Mouse (Mus musculus): ENCODE results near the gene Tcp11l1. TPM values are rescaled to one million over a fixed set of nuclear protein-coding genes. Genes with fewer than 3 reads are reported as not detected.
A peak's percentile ranks its signal among the peaks of the same experiment; 100 is the strongest.

Gene Tcp11l1
- polyA plus RNA-seq, 1 experiment from 2014 or later = 73.3 TPM

GRCm38 (mm10) chr2:104710670-104711370 is 1.1 kb downstream of the Tcp11l1 start:
- Histone ChIP-seq H3K4me1 (peaks cover 25% of the 10 kb centered on the region), H3K36me3 (0 out of 2 replicates have a peak, but pooled peaks cover 4% of the 10 kb centered on the region), H3K9ac (0 out of 2 replicates have a peak overlapping the region, but pooled peaks have one; percentile 84), H3K9me3 (no peaks in the 10 kb centered on the region), H3K4me3 (peak overlapping the region; percentile 74), H3K4me2 (peak overlapping the region; percentile 73), H3K27me3 (peaks cover 4% of the 10 kb centered on the region; the same call in 1 of the 2 replicates), H3K27ac (0 out of 2 replicates have a peak overlapping the region, but pooled peaks have one; percentile 22)
- 17% methylated on average over 6 of the region's 6 CpGs for WGBS
- ATAC-seq (ENCODE audit: insufficient number of reproducible peaks, insufficient read depth, low FRiP score, low TSS enrichment, low read depth) = no peak

DNA sequence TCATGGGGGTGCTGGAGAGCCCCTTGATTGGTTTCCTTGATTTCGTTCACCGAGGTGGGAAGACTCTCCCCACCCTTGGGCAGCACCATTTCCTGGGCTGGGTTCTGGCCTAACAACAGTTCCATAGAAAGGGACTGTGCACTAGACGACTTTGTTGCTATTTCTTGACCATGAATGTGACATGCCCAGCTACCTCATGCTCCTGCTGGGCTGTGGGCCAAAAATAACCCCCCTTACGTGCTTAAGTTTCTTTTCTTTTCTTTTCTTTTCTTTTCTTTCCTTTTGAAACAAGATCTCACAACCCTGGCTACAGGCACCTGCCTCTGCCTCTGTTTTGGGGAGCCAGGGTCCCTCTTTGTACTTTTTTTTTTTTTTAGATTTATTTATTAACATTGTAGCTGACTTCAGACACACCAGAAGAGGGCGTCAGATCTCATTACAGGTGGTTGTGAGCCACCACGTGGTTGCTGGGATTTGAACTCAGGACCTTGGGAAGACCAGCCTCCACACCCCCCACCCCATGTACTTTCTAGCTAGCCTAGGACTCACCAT is 2.1 kb downstream of the Tcp11l1 start:
- no peak overlapping the region for H3K4me3 ChIP-seq
- peaks cover 10% of the 10 kb centered on the region for H3K36me3 ChIP-seq
- H3K4me2 ChIP-seq = no peak overlapping the region
- H3K4me1 ChIP-seq = peaks cover 25% of the 10 kb centered on the region
- peaks cover 4% of the 10 kb centered on the region; the same call in 1 of the 2 replicates for H3K27me3 ChIP-seq
- no peaks in the 10 kb centered on the region for H3K9me3 ChIP-seq
- WGBS = 66% methylated on average over 6 of the region's 6 CpGs
- H3K27ac ChIP-seq = 0 out of 2 replicates have a peak overlapping the region, but pooled peaks have one; percentile 22
- no peak for ATAC-seq (ENCODE audit: insufficient number of reproducible peaks, insufficient read depth, low FRiP score, low TSS enrichment, low read depth)
- H3K9ac ChIP-seq = no peak overlapping the region

DNA sequence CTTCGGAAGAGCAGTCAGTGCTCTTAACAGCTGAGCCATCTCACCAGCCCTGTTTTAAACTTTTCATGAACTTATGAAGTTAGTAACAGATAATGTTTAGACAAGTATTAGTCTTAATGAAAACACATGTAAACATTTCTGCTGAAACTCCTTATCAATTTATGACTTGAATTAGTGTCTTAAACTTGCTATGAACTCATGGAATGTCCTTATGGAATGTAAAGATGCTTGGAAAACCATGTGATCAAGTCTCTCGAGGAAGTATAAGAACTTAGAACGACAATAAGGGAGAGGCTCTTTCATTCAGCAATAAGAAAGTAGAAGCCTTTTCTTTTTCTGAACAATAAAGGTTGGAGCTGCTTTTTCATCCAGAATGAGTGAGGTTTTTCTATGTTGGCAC is 7.6 kb downstream of the Tcp11l1 start:
- no peak overlapping the region for H3K9ac ChIP-seq
- H3K27me3 ChIP-seq = no peaks in the 10 kb centered on the region
- peaks cover 4% of the 10 kb centered on the region; the same call in 1 of the 2 replicates for H3K4me1 ChIP-seq
- no peak for ATAC-seq (ENCODE audit: insufficient number of reproducible peaks, insufficient read depth, low FRiP score, low TSS enrichment, low read depth)
- 84% methylated on average over 3 of the region's 3 CpGs for WGBS
- no peaks in the 10 kb centered on the region for H3K9me3 ChIP-seq
- H3K4me2 ChIP-seq = no peak overlapping the region
- no peak overlapping the region for H3K4me3 ChIP-seq
- H3K36me3 ChIP-seq = peaks cover 19% of the 10 kb centered on the region
- H3K27ac ChIP-seq = no peak overlapping the region

DNA sequence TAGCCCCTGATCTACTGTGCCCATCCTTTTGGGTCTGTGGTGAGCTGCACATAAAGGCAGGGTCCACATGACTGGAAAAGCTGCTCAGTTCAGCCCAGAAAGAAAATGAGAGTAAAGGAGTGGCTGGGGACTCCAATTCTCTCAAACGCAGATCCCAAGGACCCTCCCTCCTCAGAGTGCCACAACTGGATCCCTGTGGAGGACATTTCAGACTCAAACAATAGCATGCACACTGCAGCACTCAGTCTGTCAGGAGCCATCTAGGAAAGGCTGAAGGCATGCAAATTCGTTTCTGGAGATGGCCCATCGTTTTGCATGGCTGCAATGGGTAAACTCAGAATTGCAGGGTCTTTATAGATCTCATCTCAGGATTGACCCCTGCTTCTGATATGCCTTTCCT is 8.8 kb downstream of the Tcp11l1 start:
- Histone ChIP-seq H3K4me1 (peaks cover 4% of the 10 kb centered on the region; the same call in 1 of the 2 replicates), H3K9ac (no peak overlapping the region), H3K27me3 (no peaks in the 10 kb centered on the region), H3K9me3 (no peaks in the 10 kb centered on the region), H3K36me3 (peaks cover 21% of the 10 kb centered on the region), H3K4me2 (no peak overlapping the region), H3K4me3 (no peak overlapping the region), H3K27ac (no peak overlapping the region)
- no peak for ATAC-seq (ENCODE audit: insufficient number of reproducible peaks, insufficient read depth, low FRiP score, low TSS enrichment, low read depth)
- WGBS = 80% methylated on average over 3 of the region's 3 CpGs

DNA sequence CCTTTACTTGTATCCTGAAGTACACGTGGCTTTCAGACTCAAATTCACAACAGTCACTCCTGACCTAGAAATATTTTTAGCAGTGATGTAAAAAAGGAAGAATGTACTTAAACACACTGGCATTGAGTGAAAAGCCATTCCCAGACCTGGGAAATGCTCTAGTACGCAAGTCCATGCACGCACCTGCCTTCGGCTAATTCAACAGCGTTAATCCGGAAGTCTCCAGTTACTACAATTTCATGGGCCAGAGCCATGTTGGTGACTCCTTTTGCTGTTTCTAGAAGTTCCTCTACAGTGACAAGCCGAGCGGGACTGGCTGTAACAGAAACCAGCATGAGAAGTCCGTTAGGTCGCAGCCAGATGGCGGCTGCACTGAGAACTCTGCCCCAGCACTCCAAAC is 12.3 kb downstream of the Tcp11l1 start:
- no peak for ATAC-seq (ENCODE audit: insufficient number of reproducible peaks, insufficient read depth, low FRiP score, low TSS enrichment, low read depth)
- H3K4me3 ChIP-seq = no peak overlapping the region
- H3K27ac ChIP-seq = no peak overlapping the region; the same call in 1 of the 2 replicates
- no peak overlapping the region for H3K9ac ChIP-seq
- no peaks in the 10 kb centered on the region for H3K27me3 ChIP-seq
- no peaks in the 10 kb centered on the region for H3K9me3 ChIP-seq
- no peaks in the 10 kb centered on the region for H3K4me1 ChIP-seq
- 58% methylated on average over 11 of the region's 11 CpGs for WGBS
- no peak overlapping the region for H3K4me2 ChIP-seq
- H3K36me3 ChIP-seq = peaks cover 17% of the 10 kb centered on the region

GRCm38 (mm10) chr2:104692551-104692950 is 19.4 kb downstream of the Tcp11l1 start:
- Histone ChIP-seq H3K36me3 (peaks cover 4% of the 10 kb centered on the region; the same call in 1 of the 2 replicates), H3K4me1 (no peaks in the 10 kb centered on the region), H3K9me3 (no peaks in the 10 kb centered on the region), H3K27ac (no peak overlapping the region), H3K27me3 (no peaks in the 10 kb centered on the region), H3K9ac (no peak overlapping the region), H3K4me2 (no peak overlapping the region), H3K4me3 (no peak overlapping the region)
- no peak for ATAC-seq (ENCODE audit: insufficient number of reproducible peaks, insufficient read depth, low FRiP score, low TSS enrichment, low read depth)
- 62% methylated on average over 2 of the region's 2 CpGs for WGBS

GRCm38 (mm10) chr2:104690720-104691119 is 21.2 kb downstream of the Tcp11l1 start:
- H3K9me3 ChIP-seq = no peaks in the 10 kb centered on the region
- no peaks in the 10 kb centered on the region for H3K4me1 ChIP-seq
- no peaks in the 10 kb centered on the region for H3K36me3 ChIP-seq
- no peak overlapping the region for H3K4me3 ChIP-seq
- H3K27ac ChIP-seq = no peak overlapping the region
- H3K4me2 ChIP-seq = no peak overlapping the region
- no peak for ATAC-seq (ENCODE audit: insufficient number of reproducible peaks, insufficient read depth, low FRiP score, low TSS enrichment, low read depth)
- no peak overlapping the region for H3K9ac ChIP-seq
- no peaks in the 10 kb centered on the region for H3K27me3 ChIP-seq
- 77% methylated on average over 4 of the region's 4 CpGs for whole genome bisulfite sequencing

- no peaks in the 10 kb centered on the region for H3K27me3 ChIP-seq
- no peaks in the 10 kb centered on the region for H3K9me3 ChIP-seq
- no peak overlapping the region for H3K9ac ChIP-seq
- H3K27ac ChIP-seq = no peak overlapping the region
- H3K4me3 ChIP-seq = no peak overlapping the region
- peaks cover 6% of the 10 kb centered on the region for H3K36me3 ChIP-seq
- H3K4me1 ChIP-seq = no peaks in the 10 kb centered on the region
- ATAC-seq (ENCODE audit: insufficient number of reproducible peaks, insufficient read depth, low FRiP score, low TSS enrichment, low read depth) = no peak
- WGBS = 79% methylated on average over 8 of the region's 8 CpGs
- no peak overlapping the region for H3K4me2 ChIP-seq
Measured at GRCm38 (mm10) chr2:104688724-104689123, 23.2 kb downstream of the Tcp11l1 start.

DNA sequence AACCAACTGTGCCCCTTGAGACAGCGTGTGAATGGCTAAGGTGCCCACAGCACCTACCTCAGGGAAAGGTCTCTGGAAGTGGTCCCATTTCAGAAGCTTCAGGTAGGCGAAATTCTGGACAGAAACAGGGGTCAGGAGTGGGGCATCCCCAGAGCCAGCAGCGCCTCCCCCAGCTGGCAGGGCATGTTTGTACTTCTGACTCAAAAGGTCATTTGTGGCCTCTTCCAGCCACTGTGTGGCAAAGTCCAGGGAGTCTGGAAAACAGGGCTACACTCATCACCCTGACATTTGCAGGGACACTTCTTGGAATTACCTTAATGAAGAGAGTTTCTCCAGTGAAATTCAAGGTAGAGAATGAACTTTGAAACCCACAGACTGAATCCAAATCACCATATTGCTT is 23.6 kb downstream of the Tcp11l1 start:
- Histone ChIP-seq H3K9ac (no peak overlapping the region), H3K27ac (no peak overlapping the region), H3K27me3 (no peaks in the 10 kb centered on the region), H3K9me3 (no peaks in the 10 kb centered on the region), H3K4me3 (no peak overlapping the region), H3K4me1 (no peaks in the 10 kb centered on the region), H3K36me3 (peaks cover 10% of the 10 kb centered on the region), H3K4me2 (no peak overlapping the region)
- 72% methylated on average over 3 of the region's 3 CpGs for WGBS
- no peak for ATAC-seq (ENCODE audit: insufficient number of reproducible peaks, insufficient read depth, low FRiP score, low TSS enrichment, low read depth)

DNA sequence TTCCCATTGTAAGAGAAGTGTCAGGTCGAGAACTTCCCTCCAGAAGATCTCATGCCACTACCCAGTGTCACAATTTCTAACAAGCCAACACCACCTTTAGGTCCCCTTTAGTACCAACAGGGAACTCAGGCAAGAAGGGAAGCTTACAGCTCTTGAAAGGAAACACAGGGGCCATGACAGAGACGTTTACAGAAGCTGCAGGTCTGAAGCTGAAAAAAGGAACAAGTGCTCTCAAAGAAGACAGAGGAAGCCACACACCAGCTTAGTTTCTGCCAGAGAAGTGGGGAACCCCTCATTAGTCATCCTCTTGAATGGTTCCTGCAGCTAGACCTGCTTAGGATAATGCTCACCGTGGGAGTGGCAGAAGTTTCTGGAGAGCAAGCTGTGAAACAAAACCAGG is 24.7 kb downstream of the Tcp11l1 start:
- no peak overlapping the region for H3K4me2 ChIP-seq
- WGBS = 70% methylated on average over 3 of the region's 3 CpGs
- H3K9me3 ChIP-seq = no peaks in the 10 kb centered on the region
- no peaks in the 10 kb centered on the region for H3K27me3 ChIP-seq
- ATAC-seq (ENCODE audit: insufficient number of reproducible peaks, insufficient read depth, low FRiP score, low TSS enrichment, low read depth) = no peak
- H3K9ac ChIP-seq = no peak overlapping the region
- H3K27ac ChIP-seq = no peak overlapping the region
- no peaks in the 10 kb centered on the region for H3K4me1 ChIP-seq
- H3K36me3 ChIP-seq = peaks cover 19% of the 10 kb centered on the region
- no peak overlapping the region for H3K4me3 ChIP-seq

DNA sequence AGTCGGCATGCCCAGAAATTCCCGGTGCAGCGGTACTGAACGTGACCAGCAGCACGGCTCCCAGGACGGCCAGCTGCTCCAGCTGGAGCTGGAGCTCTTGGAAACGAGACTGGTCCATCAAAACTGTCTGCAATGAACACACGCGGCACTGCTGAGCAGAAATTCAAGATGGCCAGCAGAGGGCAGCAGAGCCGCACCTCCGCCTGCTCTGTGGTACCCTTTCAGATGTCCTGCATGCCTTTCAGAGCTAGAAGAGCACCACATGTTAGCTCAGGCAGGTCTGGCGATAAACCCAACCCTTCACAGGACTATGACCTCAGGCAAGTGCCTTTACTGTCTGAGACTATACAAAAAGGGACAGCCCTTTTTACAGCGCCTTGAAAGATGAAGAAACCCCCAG is 26.6 kb downstream of the Tcp11l1 start:
- Histone ChIP-seq H3K27ac (no peak overlapping the region), H3K4me3 (no peak overlapping the region), H3K9me3 (no peaks in the 10 kb centered on the region), H3K36me3 (peaks cover 37% of the 10 kb centered on the region), H3K27me3 (no peaks in the 10 kb centered on the region), H3K4me1 (no peaks in the 10 kb centered on the region), H3K4me2 (no peak overlapping the region), H3K9ac (no peak overlapping the region)
- WGBS = 10% methylated on average over 13 of the region's 13 CpGs
- ATAC-seq (ENCODE audit: insufficient number of reproducible peaks, insufficient read depth, low FRiP score, low TSS enrichment, low read depth) = no peak; the same call in 1 of the 2 replicates

- Histone ChIP-seq H3K4me2 (no peak overlapping the region), H3K27me3 (no peaks in the 10 kb centered on the region), H3K4me1 (no peaks in the 10 kb centered on the region), H3K9me3 (no peaks in the 10 kb centered on the region), H3K4me3 (no peak overlapping the region), H3K36me3 (peaks cover 39% of the 10 kb centered on the region), H3K9ac (no peak overlapping the region), H3K27ac (no peak overlapping the region)
- WGBS = 90% methylated on average over 4 of the region's 4 CpGs
- no peak for ATAC-seq (ENCODE audit: insufficient number of reproducible peaks, insufficient read depth, low FRiP score, low TSS enrichment, low read depth)
Measured at GRCm38 (mm10) chr2:104684771-104685170, 27.2 kb downstream of the Tcp11l1 start.

Data from embryonic facial prominence, embryonic 13.5 days (tissue).